Mouse (Mus musculus) MEL-GATA-1-ER (cell line): ENCODE measurements around the gene Car10.

Source experiments
- DNase-seq: peaks from one replicate; pipeline ENCODE4 v3.0.0-alpha.2; 2012; ENCODE audit warnings: low read depth; ENCODE audit errors: extremely low read depth

The Car10 gene

DNA sequence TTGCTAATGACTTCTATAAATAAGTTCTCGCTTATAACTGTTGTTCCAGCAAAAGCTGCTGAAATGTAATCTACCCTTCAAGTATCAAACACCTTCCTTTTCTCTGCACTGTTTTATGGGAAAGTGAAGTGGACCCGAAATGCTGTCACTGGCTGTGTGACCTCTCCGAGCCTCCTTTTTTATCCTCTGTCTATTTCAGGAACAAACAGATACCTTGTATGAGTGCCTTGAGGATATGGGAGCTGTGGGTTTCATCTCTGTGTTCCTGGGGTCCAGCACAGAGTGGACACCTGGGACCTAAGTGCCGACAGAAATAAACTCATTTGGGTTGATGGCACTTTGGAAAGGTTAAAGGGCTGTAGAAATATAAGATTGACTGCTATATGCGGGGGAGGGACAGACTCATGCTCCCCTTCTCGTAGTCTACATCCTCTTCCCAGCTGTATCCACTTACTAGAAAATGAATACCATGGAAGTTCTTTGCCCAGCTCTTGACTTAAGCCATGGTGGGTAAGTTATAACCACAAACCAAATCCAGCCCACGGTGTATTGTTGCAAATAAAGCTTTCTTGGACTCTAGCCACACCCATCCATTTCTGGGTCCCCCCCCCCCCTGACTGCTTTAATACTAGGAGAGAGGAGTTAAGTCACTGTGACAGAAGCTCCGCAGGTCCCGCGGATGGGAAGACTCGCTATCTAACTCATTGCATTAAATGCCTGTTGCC, 474.3 kb downstream of the Car10 start:
- no peak for DNase-seq

DNA sequence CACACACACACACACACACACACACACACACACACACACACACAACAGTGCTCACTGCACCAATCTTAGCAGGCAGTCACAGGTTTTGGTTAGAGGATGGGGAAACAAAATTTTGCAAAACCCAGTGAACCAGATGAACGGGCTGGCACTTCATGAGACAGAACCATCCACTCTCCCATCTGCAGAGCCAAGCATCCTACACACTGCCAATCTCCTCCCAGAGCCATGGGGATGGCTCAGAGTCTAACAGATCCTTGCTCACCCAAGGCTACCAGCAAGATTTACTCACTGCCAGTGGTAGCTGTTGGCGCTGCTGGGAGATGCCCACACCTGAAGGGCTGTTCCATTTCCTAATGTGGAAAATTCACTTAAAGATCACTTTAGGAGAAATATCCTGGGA, 479.6 kb downstream of the Car10 start:
- DNase-seq: no peak

DNA sequence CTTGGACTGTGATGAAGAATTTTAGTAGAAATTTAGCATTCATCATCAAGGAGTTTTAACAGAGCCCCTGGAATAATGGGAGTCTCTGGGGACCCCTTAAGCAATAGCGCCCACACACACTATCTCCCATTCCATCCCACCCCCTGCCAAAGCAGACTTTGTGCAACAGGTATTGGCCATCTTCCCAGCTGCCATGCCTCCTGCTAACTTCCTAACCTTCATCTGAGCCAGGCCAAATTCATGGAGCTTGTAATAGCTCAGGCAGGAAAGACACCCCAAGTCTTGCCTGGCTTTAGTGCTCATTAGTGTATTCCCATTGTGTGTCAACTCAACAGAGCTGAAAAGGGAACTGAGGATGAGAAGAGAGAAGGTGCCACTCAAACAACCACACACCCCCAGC, 481.8 kb downstream of the Car10 start:
- DNase-seq: no peak

DNA sequence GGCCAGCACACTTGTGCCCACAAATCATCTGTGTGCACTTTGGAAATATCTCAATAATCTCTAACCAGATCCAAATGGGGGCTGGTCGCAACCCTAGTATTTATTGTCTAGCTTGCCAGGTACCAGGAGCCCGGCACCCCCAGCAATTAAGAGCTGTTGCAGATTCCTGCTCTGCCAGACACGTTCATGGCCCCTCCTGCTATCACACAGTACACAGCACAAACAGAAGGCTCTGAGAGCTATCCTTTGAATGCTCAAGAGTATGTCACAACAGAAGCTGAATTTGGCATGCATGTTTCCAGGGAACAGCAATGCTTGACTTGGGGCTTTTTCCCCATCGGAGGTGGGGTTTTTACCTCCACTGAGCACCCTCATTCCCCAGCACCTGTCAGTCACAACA, 483.5 kb downstream of the Car10 start:
- DNase-seq: no peak

DNA sequence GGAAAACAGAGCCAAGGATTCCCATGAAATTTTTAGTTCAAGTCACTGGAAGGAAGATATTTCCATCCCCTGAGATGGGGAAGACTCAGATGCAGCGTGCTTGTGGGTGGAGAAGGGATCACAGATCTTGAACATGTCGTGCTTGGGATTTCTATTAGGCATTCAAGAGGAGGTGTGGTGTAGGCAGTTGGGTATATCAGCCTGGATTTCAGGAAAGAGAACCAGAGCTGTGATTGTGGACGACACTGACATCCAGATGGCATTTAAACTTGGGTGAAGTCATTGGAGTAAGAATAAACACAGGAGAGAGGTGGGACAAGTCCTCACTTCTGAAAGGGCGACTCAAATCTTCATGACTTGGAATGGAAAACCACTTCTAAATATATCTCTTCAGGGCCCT, 490.0 kb downstream of the Car10 start:
- DNase-seq: no peak

DNA sequence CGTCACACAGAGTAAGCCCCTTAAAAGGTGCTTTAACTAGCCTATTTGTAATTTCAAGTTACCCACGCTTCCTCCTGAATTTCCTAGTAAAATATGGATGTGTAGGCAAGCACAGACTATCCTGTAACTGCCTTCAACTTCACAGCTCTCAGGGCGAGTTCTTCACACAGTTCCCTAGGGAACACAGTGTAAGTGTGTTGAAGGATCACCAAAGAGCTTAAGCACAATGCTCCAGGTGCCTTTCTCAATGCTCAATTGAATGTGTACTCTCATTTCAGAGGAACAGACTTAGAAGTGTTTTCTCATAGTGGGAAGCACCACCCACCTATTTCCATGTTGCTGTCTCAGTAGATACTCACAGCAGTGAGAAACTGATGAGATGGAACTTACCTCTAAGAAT, 492.8 kb downstream of the Car10 start:
- DNase-seq: no peak

DNA sequence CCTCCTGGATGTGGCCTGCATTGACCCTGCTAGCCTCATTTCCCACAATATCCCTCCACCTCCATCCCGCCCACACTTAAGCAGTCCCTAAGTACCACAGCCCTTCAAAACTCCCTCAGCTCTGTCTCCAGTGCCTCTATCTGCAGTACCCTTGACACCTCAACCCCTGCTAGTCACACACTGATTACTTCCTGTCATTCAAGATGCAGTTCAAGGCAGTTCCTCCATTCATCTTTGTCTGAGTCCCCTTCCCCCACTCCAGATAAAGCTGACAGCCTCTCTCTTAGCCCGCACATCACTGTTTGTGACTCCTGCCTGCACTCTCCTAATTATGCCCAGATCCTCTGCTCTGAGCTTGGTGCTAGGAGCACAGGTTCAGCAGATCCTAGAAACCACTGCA, 496.2 kb downstream of the Car10 start:
- no peak for DNase-seq

DNA sequence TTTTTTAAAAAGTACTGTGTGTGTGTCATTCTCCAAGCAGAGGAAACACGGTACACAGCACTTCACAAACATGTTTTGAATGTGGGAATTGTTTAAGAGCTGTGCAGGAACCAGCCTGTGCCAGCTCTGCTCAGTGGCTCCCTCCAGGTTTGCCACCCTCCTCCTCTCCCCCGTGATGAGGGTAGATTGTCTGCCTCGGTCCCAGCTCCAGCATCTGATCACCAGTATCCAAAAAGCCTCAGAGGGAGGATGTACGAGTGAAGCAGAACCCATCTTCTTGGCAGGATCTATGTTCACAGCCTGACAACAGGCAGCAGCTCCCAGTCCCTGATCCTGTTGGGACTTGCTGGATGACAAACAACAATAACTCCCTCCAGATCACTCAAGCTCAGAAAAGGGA, 500.3 kb downstream of the Car10 start:
- no peak for DNase-seq

DNA sequence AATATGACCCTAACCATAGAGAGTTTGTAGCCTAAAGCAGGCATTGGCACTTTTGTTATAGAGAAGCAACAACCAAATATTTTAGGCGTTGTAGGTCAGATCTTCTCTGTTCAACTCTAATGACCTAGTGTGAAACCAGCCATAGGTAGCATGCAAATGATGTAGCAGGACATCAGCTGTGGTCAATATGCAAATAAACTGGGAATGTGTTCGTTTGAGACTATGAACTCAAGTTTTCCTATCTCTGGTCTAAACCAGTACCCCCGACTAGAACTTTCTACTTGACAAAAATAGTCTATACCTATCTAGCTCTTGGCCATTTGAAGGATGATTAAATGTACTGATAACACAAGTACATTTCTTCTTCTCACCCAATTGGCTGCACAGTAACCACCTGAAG, 501.9 kb downstream of the Car10 start:
- no peak for DNase-seq

DNA sequence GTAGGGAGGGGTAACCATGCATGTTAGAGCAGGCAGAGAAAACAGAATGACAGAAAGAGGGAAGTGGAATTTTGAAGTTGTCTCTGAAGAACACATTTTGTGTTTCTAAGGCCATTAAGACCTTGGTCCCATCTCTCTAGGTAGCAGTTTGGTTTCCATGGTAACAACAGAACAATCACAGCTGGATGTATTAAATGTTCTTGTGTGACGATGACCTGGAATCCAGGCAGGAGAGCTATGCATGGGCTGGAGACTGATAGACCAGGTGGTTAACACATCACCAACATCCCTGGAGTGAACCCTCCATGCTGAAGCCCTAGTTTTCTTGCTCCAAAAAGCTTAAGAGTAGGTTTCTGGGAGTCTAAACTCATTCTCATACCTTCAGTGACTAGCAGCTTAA, 505.7 kb downstream of the Car10 start:
- DNase-seq: no peak

DNA sequence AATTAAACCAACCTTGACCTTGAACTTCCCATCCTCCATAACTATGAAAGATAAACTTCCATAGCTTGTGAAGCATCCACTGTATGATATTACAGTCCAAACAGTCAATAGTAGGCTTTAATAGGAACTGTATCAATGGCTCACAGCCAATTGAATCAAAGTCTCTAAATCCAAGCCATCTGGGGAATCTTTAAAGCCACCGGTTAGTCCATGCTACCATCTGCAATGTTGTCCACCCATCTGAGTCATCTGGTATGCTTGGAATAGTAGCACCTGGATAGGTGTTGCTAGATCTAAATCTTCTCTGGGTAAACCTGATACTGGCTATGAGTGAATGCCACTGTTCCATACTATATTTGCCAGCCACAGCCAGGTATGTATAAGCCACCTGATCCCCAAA, 509.3 kb downstream of the Car10 start:
- DNase-seq: no peak

DNA sequence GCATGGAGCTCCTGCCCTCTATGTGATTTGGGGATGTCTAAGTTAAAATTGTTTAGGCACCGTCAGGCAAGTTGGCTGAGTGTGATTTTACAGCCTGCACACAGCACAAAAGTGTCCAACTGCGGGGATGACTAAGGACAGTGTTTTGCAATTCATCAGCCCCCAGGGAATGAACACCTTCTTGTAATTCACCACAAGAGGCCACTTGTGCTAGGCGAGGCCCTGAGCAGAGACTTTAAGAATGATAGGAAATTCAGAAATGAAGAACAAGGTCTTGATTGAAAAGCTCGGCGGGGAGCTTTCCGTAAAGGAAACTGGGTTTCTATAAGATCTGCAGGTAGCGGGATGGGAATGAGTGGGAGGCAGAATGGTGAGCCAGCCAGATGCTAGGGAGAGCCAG, 510.9 kb downstream of the Car10 start:
- DNase-seq: no peak

DNA sequence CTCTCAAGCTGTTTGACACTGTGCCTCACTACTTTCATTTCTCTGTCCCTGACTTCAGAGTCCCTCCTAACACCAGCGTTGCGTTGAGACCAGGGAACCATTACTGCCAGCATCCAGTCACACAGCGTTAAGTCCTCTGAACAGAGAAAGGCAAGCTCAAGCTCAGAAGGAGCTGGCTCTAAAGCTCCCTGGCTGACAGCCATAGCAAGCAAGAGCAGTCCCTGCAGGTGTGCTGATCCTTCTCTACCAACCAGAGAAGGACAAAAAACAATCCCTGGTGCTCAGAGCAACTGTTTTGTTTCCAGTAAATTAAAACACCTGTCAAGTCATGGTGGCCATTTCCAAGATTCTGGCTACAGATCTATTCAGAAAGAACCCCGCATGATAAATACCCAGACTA, 514.2 kb downstream of the Car10 start:
- no peak for DNase-seq

DNA sequence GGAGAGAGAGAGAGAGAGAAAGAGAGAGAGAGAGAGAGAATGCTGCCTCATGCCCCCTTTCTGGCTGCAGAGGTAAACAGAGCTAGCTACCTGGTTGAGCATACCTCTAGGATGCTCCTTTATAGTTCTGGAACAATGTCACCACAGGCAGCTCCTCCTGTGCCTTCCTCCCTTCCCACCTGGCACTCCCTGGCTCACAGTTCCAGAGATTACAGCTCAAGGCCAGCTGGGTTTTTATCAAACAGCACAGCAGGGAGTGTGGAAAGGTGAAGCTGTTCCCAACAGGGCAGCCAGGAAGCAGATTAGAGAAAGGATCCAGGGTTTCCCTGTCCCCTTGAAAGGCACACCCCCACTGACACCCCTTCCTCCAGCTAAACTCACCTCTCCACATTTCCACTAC, 517.0 kb downstream of the Car10 start:
- DNase-seq: no peak

DNA sequence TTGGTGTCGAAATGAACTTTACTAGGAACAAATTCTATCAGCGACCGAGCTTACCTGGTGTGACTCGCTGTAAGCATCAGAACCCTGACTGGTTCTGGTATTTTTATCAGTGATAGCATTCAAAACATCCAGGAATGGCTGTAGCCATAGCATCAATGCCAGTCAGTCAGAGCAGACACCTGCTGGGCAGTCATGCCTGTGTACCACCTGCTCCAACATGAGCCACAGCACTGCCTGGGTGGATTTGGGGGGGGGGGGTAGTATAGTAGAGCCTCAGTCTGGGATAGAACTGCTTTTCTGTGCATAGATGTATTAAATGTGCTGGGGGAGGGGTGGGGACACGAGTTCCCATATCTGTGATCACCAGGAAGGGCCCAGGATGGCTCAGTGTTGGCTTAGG, 525.8 kb downstream of the Car10 start:
- no peak for DNase-seq

DNA sequence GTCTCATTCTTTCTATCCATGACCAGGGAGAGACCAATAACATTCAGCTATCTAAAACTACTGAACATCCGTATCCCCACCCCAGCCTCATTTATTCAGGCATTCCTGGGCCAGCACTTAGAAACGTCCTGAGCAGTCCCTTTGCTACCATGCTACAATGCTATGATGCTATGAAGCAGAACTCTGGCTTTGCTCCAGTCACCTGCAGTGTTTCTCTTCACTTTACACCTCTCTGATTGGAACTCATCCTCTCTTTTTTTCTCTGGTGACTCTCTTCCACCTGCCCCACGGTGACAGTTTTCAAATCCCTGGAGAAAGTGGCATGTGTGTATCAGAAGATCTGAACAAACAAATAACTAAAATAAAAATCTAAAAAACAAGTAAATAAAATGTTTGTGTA, 541.6 kb downstream of the Car10 start:
- DNase-seq: no peak

DNA sequence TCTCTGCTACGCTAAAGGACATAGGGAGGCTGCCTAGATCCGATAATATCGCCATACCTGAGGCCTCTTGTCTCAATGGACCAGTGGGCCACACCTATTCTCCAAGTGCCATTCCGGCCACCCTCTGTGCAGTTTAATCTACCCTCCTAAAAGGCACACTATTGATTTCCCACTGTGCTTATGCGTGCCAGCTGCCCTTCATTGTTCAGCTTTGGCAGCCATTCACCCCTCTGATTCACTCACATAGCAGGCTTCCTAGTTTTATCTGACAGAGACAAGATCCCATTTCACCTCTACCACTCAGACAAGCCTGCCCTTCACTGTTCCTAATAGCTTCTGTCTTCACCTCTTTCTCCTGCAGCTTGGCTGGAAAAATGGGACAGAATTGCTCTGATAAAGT, 543.1 kb downstream of the Car10 start:
- no peak for DNase-seq

DNA sequence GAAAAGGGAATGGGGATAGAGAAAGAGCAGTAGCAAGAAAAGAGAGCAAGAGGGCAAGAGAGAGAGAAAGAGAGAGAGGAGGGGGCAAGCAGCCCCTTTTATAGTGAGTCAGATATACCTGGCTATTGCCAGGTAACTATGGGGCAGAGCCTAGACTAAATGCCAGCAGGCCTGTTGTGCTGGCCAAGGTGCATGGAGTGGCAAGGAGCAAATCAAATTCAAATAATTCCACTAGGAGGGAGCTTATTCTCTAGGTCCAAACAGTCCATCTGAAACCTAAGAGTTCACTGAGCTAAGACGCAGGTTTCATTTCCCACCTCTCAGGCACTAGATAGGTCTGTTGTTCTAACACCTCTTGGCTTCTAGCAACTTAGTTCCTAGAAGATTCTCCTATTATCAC, 544.5 kb downstream of the Car10 start:
- DNase-seq: no peak

DNA sequence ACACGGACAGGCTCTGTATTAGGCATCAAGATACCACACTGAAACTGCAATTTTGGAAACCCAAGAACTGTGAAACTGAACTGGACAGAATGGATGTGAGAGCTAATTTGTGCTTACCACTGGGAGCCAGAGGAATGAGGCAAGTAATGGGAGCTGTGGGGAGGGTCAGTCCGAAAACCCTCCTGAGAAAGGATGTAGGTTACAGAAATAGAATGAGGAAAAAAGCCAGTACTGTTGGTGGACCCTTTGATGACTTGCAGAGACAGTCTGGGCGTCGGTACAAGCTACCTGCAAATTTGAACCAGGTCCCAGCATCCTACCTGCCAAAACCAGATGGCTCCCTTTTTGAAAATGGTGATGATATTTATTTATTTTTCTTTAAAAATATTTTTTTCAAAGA, 545.2 kb downstream of the Car10 start:
- DNase-seq: no peak

DNA sequence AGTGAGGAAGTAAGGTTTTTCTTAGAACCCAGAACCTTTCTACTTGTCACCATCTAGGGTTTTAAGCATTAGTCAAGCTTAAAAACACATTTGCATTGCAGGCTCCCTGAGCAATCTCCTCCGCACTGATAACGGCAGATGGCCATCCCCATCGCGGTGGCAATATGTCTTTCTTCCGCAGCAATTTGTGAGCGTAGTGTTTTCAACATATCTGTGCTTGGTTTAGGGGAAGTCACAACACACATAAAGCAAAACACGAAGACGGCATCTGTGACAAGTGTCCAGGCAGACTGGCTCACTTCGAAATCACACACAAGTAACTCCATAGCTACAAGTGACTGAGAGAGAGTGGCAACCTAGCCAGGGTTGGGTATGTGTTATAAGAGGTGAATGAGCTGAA, 545.6 kb downstream of the Car10 start:
- DNase-seq: no peak

DNA sequence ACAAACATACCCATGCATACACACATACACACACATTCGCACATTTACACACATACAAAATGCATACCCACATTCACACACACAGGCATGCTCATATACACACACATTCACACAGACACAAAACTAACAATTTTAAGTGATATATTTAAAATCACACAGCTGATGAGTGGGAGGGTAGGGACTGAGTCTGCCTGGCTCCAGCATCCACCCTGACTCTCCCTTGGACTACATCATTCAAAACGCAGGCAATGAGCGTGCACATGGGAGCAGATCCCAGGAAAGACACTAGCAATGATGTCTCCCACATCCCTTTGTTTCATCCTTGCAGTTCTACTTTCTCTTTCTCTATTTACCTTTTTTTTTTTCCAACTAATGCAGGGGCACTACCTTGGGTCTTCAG, 548.4 kb downstream of the Car10 start:
- no peak for DNase-seq
